Mouse (Mus musculus): ENCODE measurements around the gene Chd8. TPM values are rescaled to one million over a fixed set of nuclear protein-coding genes. Genes with fewer than 3 reads are reported as not detected.

The Chd8 gene
- polyA plus RNA-seq, 1 experiment from 2014 or later: 48.6 TPM

DNA sequence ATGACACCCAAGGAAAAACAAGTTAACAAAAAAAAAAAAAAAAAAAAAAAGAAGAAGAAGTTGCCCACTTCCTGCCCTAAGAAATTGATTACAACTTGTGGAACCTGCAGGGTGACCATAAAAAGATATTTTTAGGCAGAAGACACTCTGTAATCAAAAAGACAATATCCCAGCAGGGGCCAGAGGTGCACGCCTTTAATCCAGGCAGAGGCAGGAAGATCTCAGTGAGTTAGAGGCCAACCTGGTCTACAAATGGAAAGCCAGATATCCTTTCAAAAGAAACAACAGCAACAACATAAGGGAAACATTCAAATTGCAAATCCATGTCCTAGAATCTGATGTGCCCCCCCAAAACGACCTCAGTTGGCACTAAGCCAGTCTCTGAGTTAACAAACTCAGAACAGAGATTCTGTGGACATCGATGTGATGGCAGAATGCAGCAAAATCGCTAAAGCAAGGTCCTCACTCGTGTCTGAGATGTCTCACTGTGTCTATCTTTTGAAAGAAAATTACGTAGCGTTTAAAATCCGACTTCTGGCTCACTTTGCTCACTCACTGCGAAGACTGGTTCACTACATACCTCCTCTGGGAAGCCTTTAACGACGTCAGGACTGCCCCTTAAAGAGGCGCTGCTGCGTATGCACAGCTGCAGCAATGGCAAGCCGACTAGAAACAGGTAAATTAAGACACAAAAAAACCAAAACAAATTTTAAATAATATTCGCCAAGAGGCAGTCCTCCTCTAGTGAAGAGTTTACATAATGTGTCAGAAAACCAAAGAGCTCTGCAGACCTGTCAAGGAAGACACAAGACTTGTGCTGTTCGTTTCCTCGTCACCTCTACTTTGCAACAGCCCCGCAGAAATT is 1.0 kb downstream of the Chd8 start:
- H3K4me2 ChIP-seq (replicated peaks): peak overlapping the region; percentile 83
- ATAC-seq (ENCODE audit: low FRiP score, low read depth): no peak
- H3K27me3 ChIP-seq (replicated peaks): no peaks in the 10 kb centered on the region
- peaks cover 20% of the 10 kb centered on the region for H3K4me1 ChIP-seq
- H3K27ac ChIP-seq: no peak overlapping the region; the same call in 1 of the 2 replicates
- H3K9ac ChIP-seq: peak overlapping the region; percentile 84
- peak overlapping the region; percentile 88 for H3K4me3 ChIP-seq
- WGBS: 9% methylated on average over 18 of the region's 18 CpGs
- no peaks in the 10 kb centered on the region for H3K9me3 ChIP-seq
- H3K36me3 ChIP-seq: no peaks in the 10 kb centered on the region

DNA sequence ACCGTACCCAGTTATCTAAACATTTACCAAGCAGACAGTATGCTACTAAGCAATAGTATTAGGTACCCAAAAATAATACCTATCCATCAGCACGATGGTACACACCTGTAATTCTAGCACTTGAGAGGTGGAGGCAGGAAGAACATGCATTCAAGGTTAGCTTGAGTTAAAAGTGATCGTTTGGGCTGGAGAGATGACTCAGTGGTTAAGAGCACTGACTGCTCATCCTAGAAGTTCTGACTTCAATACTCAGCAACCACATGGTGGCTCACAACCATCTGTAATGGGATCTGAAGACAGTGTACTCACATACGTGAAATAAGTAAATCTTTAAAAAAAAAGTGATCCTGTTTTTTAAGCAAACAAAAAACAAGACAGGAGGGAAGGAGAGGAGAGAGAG is 11.5 kb downstream of the Chd8 start:
- no peaks in the 10 kb centered on the region for H3K36me3 ChIP-seq
- peaks cover 13% of the 10 kb centered on the region for H3K4me1 ChIP-seq
- H3K9ac ChIP-seq: no peak overlapping the region
- H3K9me3 ChIP-seq: no peaks in the 10 kb centered on the region
- H3K27ac ChIP-seq: no peak overlapping the region
- no peak for ATAC-seq (ENCODE audit: low FRiP score, low read depth)
- WGBS: 85% methylated on average over 4 of the region's 4 CpGs
- no peaks in the 10 kb centered on the region for H3K27me3 ChIP-seq (replicated peaks)
- no peak overlapping the region for H3K4me3 ChIP-seq
- no peak overlapping the region for H3K4me2 ChIP-seq (replicated peaks)

DNA sequence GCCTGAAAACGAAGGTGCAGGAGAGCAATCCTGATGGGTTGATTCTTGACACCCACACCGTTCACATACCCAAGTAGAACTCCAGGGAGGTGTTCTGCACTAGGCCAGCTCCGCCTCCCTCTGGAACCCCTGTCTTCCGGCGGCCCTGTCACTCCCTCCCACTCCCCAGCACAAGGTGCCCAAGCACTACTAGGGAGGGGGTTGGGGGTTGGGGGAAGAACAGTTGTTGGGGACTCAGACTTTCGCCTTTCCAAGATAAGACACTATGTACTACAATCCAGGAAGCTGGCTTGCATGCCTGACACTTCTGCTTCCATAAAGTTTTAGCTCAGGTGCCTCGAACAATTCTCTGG is 12.9 kb downstream of the Chd8 start:
- ATAC-seq (ENCODE audit: low FRiP score, low read depth): no peak
- WGBS: 16% methylated on average over 7 of the region's 7 CpGs
- H3K27ac ChIP-seq: no peak overlapping the region
- no peaks in the 10 kb centered on the region for H3K36me3 ChIP-seq
- H3K4me2 ChIP-seq (replicated peaks): peak overlapping the region; percentile 71
- no peaks in the 10 kb centered on the region for H3K27me3 ChIP-seq (replicated peaks)
- peak overlapping the region; percentile 77 for H3K9ac ChIP-seq
- H3K4me3 ChIP-seq: peak overlapping the region; percentile 77
- H3K4me1 ChIP-seq: peaks cover 13% of the 10 kb centered on the region
- H3K9me3 ChIP-seq: no peaks in the 10 kb centered on the region

DNA sequence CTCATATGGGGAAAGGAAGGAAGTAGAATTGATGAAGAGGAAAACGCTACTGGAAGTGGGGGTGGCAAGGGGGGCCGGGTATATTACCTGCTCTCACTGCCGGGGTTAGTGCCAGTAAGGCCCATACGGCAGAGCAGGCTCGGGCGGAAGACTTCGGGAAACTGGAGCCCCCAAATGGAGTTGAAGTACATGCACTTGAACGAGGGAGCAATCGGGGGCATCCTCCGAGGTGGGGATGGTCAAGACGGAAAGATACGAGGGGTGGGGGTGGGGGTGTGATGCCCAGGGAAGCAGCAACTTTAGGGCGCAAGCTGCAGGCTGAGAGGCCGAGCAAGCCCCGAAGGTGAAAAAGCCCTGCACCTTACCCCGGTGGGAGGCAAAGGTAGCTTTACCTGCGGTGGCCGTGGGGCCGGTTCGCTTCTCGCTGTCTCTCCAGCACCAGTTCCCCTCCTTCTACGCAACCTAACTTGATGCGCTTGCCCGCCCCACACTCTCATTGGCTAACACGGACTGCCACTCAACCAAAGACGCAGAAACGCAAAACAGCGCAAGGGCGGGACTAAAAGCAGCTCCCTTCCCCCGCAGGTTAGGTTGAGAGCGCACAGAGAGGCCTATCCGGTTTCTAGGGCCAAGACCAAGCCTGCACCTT is 13.4 kb downstream of the Chd8 start:
- peak; percentile 100 for ATAC-seq (ENCODE audit: low FRiP score, low read depth)
- Histone ChIP-seq H3K4me3 (peak overlapping the region; percentile 77), H3K27me3 (replicated peaks) (no peaks in the 10 kb centered on the region), H3K9ac (peak overlapping the region; percentile 77), H3K4me2 (replicated peaks) (peak overlapping the region; percentile 71), H3K27ac (no peak overlapping the region), H3K36me3 (no peaks in the 10 kb centered on the region), H3K4me1 (peaks cover 13% of the 10 kb centered on the region), H3K9me3 (no peaks in the 10 kb centered on the region)
- under 1% methylated on average over 32 of the region's 32 CpGs for WGBS

DNA sequence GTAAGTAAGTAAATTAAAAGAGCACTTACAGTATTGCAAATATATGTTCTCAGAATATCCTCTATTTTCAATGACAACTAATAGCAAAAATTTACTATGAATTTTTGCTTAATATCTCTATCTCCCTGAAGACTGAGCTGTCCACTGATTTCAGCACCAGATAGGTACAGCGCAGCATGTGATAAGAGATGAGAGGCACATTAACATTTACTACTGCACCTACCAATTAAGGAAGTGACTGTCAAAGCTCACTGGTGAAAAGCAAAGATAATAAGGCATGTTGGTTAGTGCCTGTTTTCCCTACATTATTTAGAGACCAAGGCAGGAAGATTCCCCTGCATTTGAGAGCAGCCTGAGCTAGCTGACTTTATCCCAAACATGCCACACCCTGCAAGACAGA is 21.4 kb downstream of the Chd8 start:
- Histone ChIP-seq H3K36me3 (peaks cover 60% of the 10 kb centered on the region), H3K4me3 (no peak overlapping the region), H3K27ac (no peak overlapping the region), H3K4me1 (no peaks in the 10 kb centered on the region), H3K4me2 (replicated peaks) (no peak overlapping the region), H3K27me3 (replicated peaks) (no peaks in the 10 kb centered on the region), H3K9me3 (no peaks in the 10 kb centered on the region), H3K9ac (no peak overlapping the region)
- 100% methylated on average over 1 of the region's 1 CpGs for WGBS
- ATAC-seq (ENCODE audit: low FRiP score, low read depth): no peak

DNA sequence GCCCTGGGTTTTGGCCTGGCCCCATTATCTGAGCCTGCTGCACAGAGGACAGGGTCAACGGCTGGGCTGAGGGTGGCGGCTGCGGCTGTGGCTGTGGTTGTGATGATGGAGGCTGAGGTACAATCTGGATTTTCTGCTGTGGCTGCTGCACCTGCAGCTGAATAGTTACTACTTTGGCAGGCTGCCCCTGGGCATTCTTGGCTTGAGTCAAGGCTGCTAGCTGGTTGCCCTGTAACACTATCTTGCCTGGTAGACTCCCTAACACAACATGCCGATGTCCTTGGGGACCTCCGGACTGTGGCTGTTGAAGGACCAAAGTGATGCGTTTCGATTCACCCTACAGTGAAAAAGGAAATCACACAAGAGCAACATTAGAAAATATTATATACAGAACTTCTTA is 22.4 kb downstream of the Chd8 start:
- H3K4me1 ChIP-seq: no peaks in the 10 kb centered on the region
- H3K27me3 ChIP-seq (replicated peaks): no peaks in the 10 kb centered on the region
- peaks cover 71% of the 10 kb centered on the region for H3K36me3 ChIP-seq
- H3K4me3 ChIP-seq: no peak overlapping the region
- ATAC-seq (ENCODE audit: low FRiP score, low read depth): no peak
- H3K27ac ChIP-seq: no peak overlapping the region
- H3K4me2 ChIP-seq (replicated peaks): no peak overlapping the region
- 95% methylated on average over 7 of the region's 7 CpGs for WGBS
- H3K9ac ChIP-seq: no peak overlapping the region
- no peaks in the 10 kb centered on the region for H3K9me3 ChIP-seq

DNA sequence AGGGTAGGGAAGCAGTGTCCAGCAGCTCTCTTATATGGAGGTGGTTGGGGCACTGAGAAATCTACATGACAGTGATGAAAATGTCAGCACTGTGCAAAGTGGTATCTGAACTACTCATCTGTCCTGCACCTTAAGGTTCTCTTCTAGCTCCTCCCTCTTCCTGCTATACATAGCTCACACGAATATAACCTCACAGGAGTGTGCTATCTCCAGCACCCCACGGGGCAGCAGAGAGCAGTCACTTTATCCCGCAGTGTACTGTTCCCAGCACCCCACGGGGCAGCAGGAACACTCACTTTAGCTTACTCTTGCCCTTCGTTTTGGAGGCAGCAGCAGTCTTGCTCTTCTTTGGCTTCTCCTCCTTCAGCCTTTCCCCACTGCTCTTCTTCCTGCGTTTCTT is 25.3 kb downstream of the Chd8 start:
- no peak overlapping the region for H3K4me3 ChIP-seq
- 87% methylated on average over 6 of the region's 6 CpGs for WGBS
- no peaks in the 10 kb centered on the region for H3K9me3 ChIP-seq
- H3K4me2 ChIP-seq (replicated peaks): no peak overlapping the region
- H3K9ac ChIP-seq: no peak overlapping the region
- H3K27me3 ChIP-seq (replicated peaks): no peaks in the 10 kb centered on the region
- ATAC-seq (ENCODE audit: low FRiP score, low read depth): no peak
- no peaks in the 10 kb centered on the region for H3K4me1 ChIP-seq
- no peak overlapping the region for H3K27ac ChIP-seq
- H3K36me3 ChIP-seq: peaks cover 89% of the 10 kb centered on the region

DNA sequence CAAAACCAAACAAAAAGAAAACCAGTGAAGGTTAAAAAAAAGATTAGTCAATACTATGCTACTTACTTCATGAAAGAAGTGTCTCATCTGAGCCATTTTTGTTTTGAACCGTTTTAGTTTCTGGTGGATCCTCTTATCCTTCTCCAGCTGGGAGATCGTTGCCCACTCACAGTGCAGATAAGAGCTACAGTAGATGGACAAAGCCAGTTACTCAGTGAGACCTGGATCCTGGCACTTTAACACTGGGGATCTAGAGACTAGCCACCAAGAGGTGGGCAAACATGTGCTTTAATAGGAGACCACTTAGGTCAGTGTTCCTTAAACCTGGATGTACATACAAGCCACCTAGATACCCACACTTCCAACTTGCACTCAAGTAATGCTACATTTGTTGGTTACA is 31.6 kb downstream of the Chd8 start:
- H3K36me3 ChIP-seq: peaks cover 90% of the 10 kb centered on the region
- H3K9me3 ChIP-seq: no peaks in the 10 kb centered on the region
- H3K9ac ChIP-seq: no peak overlapping the region
- no peak overlapping the region for H3K4me3 ChIP-seq
- no peaks in the 10 kb centered on the region for H3K4me1 ChIP-seq
- no peaks in the 10 kb centered on the region for H3K27me3 ChIP-seq (replicated peaks)
- H3K27ac ChIP-seq: no peak overlapping the region
- no peak for ATAC-seq (ENCODE audit: low FRiP score, low read depth)
- 92% methylated on average over 2 of the region's 2 CpGs for WGBS
- H3K4me2 ChIP-seq (replicated peaks): no peak overlapping the region

DNA sequence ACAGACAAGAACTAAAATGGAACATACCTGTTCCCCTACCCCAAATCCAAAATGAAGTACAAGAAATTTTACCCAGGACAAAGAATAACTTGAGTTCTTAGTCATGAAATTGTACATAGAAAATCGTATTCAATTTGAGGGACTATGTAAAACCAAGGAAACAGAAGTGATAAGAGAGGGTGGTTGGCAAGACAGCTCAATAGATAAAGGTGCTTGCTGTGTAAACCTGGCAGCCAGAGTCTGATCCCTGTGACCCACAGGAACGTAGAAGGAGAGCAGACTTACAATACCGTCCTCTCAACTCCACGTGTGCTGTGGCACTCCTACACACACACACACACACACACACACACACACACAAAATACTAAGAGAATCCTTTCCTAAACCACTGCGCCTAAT is 40.3 kb downstream of the Chd8 start:
- Histone ChIP-seq H3K4me2 (replicated peaks) (no peak overlapping the region), H3K4me1 (no peaks in the 10 kb centered on the region), H3K4me3 (no peak overlapping the region), H3K9me3 (no peaks in the 10 kb centered on the region), H3K27ac (no peak overlapping the region), H3K27me3 (replicated peaks) (no peaks in the 10 kb centered on the region), H3K9ac (no peak overlapping the region), H3K36me3 (peaks cover 90% of the 10 kb centered on the region)
- ATAC-seq (ENCODE audit: low FRiP score, low read depth): no peak
- WGBS: 89% methylated on average over 5 of the region's 5 CpGs

DNA sequence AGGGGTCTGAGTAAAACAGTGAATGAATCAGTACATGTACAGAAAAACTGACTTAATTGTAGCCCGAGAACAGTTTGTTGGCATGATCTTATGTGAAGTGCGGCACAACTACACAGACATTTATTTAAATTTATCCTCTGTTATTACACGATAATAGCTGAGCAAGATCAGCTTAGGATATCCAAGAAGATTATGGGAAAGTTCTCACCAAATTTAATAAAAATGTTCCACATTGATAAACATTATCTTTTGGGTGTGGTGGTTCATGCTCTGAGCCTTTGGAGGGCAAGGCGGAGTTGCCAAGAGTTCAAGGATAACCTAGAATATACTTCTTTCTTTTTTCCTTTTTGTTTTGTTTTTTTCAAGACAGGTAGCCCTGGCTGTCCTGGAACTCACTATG is 58.2 kb downstream of the Chd8 start:
- ATAC-seq (ENCODE audit: low FRiP score, low read depth): no peak
- Histone ChIP-seq H3K4me1 (peaks cover 7% of the 10 kb centered on the region), H3K27ac (no peak overlapping the region), H3K4me3 (no peak overlapping the region), H3K9ac (no peak overlapping the region), H3K9me3 (no peaks in the 10 kb centered on the region), H3K4me2 (replicated peaks) (no peak overlapping the region), H3K36me3 (peaks cover 39% of the 10 kb centered on the region), H3K27me3 (replicated peaks) (no peaks in the 10 kb centered on the region)
- 95% methylated on average over 4 of the region's 4 CpGs for WGBS

DNA sequence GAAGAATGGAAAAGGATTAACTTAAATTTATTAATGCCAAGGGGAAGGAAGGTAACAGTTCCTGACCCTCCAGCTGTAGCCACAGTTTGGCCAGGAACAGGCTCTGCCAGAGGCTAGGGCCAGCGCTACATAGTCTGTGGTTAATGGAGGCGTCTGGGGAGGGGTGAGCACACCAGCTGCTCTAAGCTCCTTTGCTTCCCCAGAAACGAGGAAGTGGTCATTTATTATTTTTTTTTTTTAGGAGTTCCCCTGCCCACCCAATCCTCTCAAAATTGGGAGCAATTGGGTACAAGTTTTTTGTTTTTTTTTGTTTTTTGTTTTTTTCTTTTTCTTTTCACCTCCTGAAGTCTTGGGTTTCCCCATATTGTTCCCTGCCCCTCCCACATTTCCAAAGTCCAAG is 59.4 kb downstream of the Chd8 start:
- ATAC-seq (ENCODE audit: low FRiP score, low read depth): no peak
- Histone ChIP-seq H3K4me2 (replicated peaks) (peak overlapping the region; percentile 68), H3K9ac (no peak overlapping the region), H3K27me3 (replicated peaks) (no peaks in the 10 kb centered on the region), H3K4me1 (peaks cover 7% of the 10 kb centered on the region), H3K4me3 (0 out of 2 replicates have a peak overlapping the region, but pooled peaks have one; percentile 99), H3K9me3 (no peaks in the 10 kb centered on the region), H3K36me3 (peaks cover 34% of the 10 kb centered on the region), H3K27ac (no peak overlapping the region)
- 23% methylated on average over 3 of the region's 3 CpGs for WGBS

DNA sequence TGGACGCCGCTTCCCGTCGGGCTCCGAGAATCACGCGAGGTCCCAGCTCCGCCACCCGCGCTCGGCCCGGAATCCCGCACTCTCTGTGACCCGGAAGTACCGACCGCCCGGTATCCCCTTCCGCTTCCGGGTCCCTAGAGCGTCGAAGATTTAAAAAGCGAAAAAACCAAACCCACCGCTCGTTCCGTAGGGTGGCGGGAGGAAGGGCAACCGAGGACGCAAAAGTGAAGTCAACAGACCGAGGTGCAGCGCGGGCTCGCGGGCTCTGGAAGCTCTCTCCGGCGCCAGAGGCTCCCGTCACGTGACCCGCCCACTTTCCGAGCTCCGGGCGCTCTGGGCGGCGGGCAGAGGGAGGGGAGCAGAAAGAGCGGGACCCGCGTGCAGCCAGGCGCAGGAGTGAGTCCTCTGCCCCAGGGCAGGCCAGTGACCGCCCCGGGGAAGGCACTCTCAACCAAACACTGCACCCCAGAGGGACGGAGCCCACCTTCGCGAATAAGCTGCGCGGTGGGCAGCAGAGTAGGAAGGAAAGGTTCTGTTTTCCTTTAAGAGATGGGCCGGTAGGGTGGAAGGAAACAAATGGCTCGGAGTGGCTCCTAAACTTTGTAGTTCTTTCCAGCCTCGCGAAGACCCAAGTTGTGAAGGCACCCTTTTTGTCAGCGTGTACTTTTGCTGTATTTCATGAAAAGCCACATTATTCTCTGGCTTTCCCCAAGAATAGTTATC is 60.3 kb downstream of the Chd8 start, which contains the start of gene Supt16:
Gene Supt16, minus strand, starts transcription at position 261 of the 723 bp plus-strand sequence.
- Histone ChIP-seq H3K9ac (peak within 1 kb of the TSS; percentile 98), H3K9me3 (no peaks in the 10 kb centered on the region), H3K36me3 (peaks cover 32% of the 10 kb centered on the region), H3K27me3 (replicated peaks) (no peaks in the 10 kb centered on the region), H3K27ac (peak within 1 kb of the TSS; percentile 90), H3K4me3 (peak within 1 kb of the TSS; percentile 99), H3K4me2 (replicated peaks) (peak within 1 kb of the TSS; percentile 68), H3K4me1 (peaks cover 7% of the 10 kb centered on the region)
- under 1% methylated on average over 59 of the region's 59 CpGs for WGBS
- ATAC-seq (ENCODE audit: low FRiP score, low read depth): peak; percentile 98
